Mouse (Mus musculus) midbrain, embryonic 14.5 days (tissue): ENCODE measurements around the gene Pou2f3. TPM values are rescaled to one million over a fixed set of nuclear protein-coding genes. Genes with fewer than 3 reads are reported as not detected.

ENCODE experiments used
- ATAC-seq: fragments of 200-750 bp; cut with Nextera tagmentation; 2 replicates; pipeline ENCODE4 v1.8.0; 2017; ENCODE audit warnings: moderate number of reproducible peaks, moderate library complexity; ENCODE audit not compliant: low FRiP score, low TSS enrichment
- DNase-seq: peaks from one replicate; pipeline ENCODE4 v3.0.0-alpha.2; 2015
- H3K27ac ChIP-seq: fragments of 300-500 bp; sonication (generic); replicated peaks from 2 replicates; pipeline ENCODE4 v1.5.1; 2014; ENCODE audit warnings: mild to moderate bottlenecking, low read depth, low read length, moderate library complexity
- H3K27me3 ChIP-seq: fragments of 300-500 bp; sonication (generic); 2 replicates; pipeline ENCODE4 v1.6.1; 2014; ENCODE audit warnings: low read length, control low read depth, mixed read lengths; ENCODE audit not compliant: control insufficient read depth, insufficient read depth
- H3K36me3 ChIP-seq: fragments of 300-500 bp; sonication (generic); 2 replicates; pipeline ENCODE4 v1.6.1; 2014; ENCODE audit warnings: low read length, control low read depth; ENCODE audit not compliant: control insufficient read depth, insufficient read depth
- H3K4me1 ChIP-seq: fragments of 300-500 bp; sonication (generic); 2 replicates; pipeline ENCODE4 v1.6.1; 2014; ENCODE audit warnings: mild to moderate bottlenecking, antibody characterized with exemption, low read length, control low read depth; ENCODE audit not compliant: control insufficient read depth, insufficient read depth
- H3K4me2 ChIP-seq: fragments of 300-500 bp; sonication (generic); 2 replicates; pipeline ENCODE4 v1.6.1; 2014; ENCODE audit warnings: mild to moderate bottlenecking, low read length, moderate library complexity
- H3K4me3 ChIP-seq: fragments of 300-500 bp; sonication (generic); replicated peaks from 2 replicates; pipeline ENCODE4 v1.5.1; 2014; ENCODE audit warnings: low read depth, low read length
- H3K9ac ChIP-seq: fragments of 300-500 bp; sonication (generic); replicated peaks from 2 replicates; pipeline ENCODE4 v1.6.1; 2014; ENCODE audit warnings: mild to moderate bottlenecking, low read length, moderate library complexity
- H3K9me3 ChIP-seq: fragments of 300-500 bp; sonication (generic); 2 replicates; pipeline ENCODE4 v1.6.1; 2016; ENCODE audit warnings: low read length, control low read depth, mixed read lengths; ENCODE audit not compliant: control insufficient read depth
- WGBS: fragments of 180-500 bp; shearing (Covaris S2); extraction: QIAGEN DNeasy Blood & Tissue Kit; methylation state at CpG from one replicate; pipeline ENCODE4 v1.1.7; 2014; 5-methylcytosine and 5-hydroxymethylcytosine counted together
- polyA plus RNA-seq: library from polyadenylated mRNA; unstranded; fragments of >200 nt; fragmentation: Nextera tagmentation; extraction: Ambion mirVana; gene quantifications from 2 replicates; pipeline ENCODE4 v1.2.1, GENCODE M21; 2014

The Pou2f3 gene
- polyA plus RNA-seq, 1 experiment from 2014 or later = not detected

DNA sequence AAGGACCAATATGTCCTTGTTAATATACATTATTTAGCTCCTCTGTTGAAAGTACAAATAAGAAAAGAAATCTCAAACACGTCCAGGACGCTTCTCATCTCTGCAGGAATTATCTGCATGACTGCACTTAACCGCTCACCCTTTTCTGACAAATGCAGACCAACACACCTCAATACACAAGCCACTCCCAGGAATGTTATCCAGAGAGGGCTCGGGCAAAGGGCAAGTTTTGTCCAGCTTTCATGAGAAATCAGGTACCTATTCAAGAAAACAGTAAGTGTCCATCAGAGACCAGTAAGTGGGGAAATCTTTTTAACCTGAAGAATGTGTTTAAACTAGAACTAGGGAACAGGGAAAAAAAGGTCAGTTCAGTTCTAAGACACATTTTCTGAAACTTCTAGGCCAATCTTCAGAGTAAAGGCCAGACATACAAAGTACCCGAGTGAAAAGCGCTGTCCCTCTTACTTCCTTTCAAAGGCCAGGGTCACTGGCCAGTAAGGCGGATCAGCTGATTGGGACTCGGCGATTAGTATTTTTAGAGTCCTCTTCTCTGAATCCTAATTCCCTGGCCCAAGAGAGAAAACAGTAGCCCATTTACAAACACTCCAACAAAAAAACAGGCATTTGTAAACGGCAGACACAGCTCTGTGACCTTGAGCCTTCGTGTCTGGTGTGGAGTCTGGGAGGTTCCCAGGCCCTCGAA is 94.6 kb downstream of the Pou2f3 start:
- H3K36me3 ChIP-seq = peaks cover 12% of the 10 kb centered on the region
- peak overlapping the region; percentile 76 for H3K4me2 ChIP-seq
- no peaks in the 10 kb centered on the region for H3K9me3 ChIP-seq
- H3K4me1 ChIP-seq = peaks cover 10% of the 10 kb centered on the region; the same call in 1 of the 2 replicates
- DNase-seq (no peak), ATAC-seq (no peak)
- peak overlapping the region; percentile 47; the same call in 1 of the 2 replicates for H3K27ac ChIP-seq
- peak overlapping the region; percentile 83 for H3K4me3 ChIP-seq
- 13% methylated on average over 12 of the region's 12 CpGs for WGBS
- H3K27me3 ChIP-seq = no peaks in the 10 kb centered on the region
- H3K9ac ChIP-seq = peak overlapping the region; percentile 73

DNA sequence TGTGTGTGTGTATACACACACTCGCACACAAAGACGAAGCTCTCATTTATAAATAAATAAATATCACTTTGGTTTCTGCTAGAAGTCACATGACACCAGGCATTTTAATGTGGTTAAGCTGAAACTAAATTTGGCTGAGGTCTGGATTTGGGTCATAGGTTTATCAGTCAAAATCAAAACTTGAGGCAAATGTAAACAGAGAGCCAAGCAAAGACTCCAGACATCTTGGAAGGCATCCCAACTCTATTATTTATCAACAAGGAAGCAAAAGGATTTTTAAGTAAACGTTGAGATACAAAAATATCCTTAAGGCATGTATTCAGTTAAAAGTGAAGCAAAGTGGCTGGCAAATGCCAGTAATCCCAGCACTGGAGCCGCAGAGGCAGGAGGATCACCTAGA is 95.3 kb downstream of the Pou2f3 start:
- Histone ChIP-seq H3K27me3 (no peaks in the 10 kb centered on the region), H3K4me2 (peak overlapping the region; percentile 76; the same call in 1 of the 2 replicates), H3K4me1 (peaks cover 10% of the 10 kb centered on the region; the same call in 1 of the 2 replicates), H3K27ac (no peak overlapping the region), H3K36me3 (peaks cover 16% of the 10 kb centered on the region), H3K4me3 (no peak overlapping the region), H3K9ac (no peak overlapping the region), H3K9me3 (no peaks in the 10 kb centered on the region)
- WGBS = 95% methylated on average over 4 of the region's 4 CpGs
- DNase-seq = no peak
- no peak for ATAC-seq

DNA sequence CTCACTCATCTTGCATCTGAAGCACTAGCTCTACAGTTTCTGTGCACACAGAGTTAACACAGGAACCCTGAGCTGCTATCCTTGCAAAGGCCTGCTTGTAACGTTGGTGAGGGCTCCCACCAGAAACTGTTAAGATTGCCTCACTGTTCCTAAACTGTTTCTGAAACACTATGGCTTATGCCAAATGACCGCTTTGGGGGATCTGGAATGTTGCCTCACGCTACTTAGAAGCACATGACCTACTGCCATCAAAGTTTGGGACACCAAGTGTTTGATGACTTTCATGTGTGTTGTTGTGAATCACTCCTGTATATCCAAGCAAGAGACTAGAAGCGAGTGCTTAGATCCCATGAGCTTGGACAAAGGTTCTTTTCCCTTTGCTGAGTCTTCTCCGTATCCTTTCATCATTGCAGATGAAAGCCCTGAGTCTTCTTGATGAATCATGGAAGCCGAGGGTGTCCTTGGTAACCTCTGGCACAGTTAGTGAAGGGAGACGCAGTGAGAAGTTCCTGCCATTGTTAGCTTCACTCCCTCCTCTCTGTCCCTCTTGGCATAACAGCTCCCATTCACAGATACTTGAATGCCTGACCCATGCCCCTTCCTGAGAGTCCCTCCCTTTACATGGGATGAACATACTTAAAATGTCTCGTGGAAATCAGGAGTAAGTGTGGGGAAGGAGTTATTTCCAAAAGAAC is 99.7 kb downstream of the Pou2f3 start:
- no peak overlapping the region for H3K27ac ChIP-seq
- H3K4me1 ChIP-seq = peaks cover 7% of the 10 kb centered on the region; the same call in 1 of the 2 replicates
- DNase-seq = no peak
- H3K9ac ChIP-seq = no peak overlapping the region
- H3K27me3 ChIP-seq = no peaks in the 10 kb centered on the region
- WGBS = 91% methylated on average over 8 of the region's 8 CpGs
- no peak overlapping the region for H3K4me3 ChIP-seq
- peaks cover 16% of the 10 kb centered on the region for H3K36me3 ChIP-seq
- ATAC-seq = no peak
- H3K4me2 ChIP-seq = no peak overlapping the region
- H3K9me3 ChIP-seq = no peaks in the 10 kb centered on the region

DNA sequence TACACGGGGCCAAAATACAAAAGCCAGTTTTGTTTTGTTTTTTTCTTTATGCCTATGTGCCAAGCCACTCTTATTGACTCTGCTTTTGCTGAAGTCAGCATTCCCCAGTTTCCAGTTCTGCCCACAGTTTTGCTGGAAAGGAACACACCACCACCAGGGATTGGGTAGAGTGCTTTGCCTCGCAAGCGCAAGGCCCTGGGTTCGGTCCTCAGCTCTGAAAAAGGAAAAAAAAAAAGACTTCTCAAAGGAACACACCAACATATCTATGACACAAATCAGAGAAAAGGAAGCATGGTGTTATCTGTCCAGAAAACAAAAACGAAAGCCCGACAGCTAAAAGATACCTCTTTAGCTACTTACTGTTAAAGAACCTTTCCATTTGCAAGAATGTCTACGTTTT is 101.0 kb downstream of the Pou2f3 start:
- no peak overlapping the region for H3K27ac ChIP-seq
- DNase-seq = no peak
- no peaks in the 10 kb centered on the region for H3K9me3 ChIP-seq
- H3K4me3 ChIP-seq = no peak overlapping the region
- no peaks in the 10 kb centered on the region for H3K27me3 ChIP-seq
- no peak overlapping the region for H3K4me2 ChIP-seq
- H3K36me3 ChIP-seq = peaks cover 16% of the 10 kb centered on the region
- 88% methylated on average over 7 of the region's 7 CpGs for WGBS
- no peak for ATAC-seq
- no peak overlapping the region for H3K9ac ChIP-seq
- H3K4me1 ChIP-seq = peaks cover 8% of the 10 kb centered on the region

DNA sequence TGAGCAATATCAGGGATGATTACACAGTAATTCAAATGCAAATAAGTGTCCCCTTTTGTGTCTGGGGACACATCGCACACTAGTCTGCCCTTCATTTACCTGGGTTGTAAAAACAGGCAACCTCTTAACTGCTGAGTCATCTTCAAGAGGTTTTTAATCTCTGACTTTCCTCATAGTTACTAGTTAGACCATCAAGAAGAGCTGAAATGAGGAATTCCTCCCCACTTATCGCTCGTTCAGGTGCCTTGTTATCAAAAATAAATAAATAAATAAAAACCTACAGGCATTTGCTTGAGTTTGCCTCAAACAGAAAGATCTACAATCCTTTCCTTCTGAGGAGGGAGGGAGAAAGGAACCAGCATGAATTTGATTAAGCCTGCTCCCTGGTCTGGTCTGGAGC is 101.4 kb downstream of the Pou2f3 start:
- Histone ChIP-seq H3K9me3 (no peaks in the 10 kb centered on the region), H3K27me3 (no peaks in the 10 kb centered on the region), H3K4me2 (no peak overlapping the region), H3K9ac (no peak overlapping the region), H3K27ac (no peak overlapping the region), H3K4me3 (no peak overlapping the region), H3K36me3 (peaks cover 16% of the 10 kb centered on the region), H3K4me1 (peaks cover 12% of the 10 kb centered on the region)
- ATAC-seq (no peak), DNase-seq (no peak)
- 85% methylated on average over 3 of the region's 3 CpGs for WGBS

DNA sequence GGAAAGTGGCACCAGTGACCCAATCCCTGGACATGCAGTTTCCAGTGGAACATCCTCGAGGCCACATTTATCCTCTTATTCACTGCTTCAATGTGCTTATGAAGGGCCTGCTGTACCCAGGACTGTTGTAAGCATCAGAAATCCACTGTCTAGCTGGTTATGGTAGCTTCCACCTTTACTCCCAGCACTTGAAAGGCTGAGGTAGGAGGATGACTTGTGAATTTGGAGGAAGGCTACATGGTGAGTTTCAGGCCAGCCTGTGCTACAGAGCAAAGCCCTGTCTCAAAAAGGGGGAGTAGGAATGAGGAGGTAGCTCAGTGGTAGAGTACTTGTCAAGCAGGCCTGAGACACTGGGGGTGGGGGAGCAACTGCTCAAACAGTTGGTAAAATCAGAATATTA is 102.1 kb downstream of the Pou2f3 start:
- no peak for ATAC-seq
- H3K4me2 ChIP-seq = no peak overlapping the region
- no peaks in the 10 kb centered on the region for H3K9me3 ChIP-seq
- H3K27me3 ChIP-seq = no peaks in the 10 kb centered on the region
- H3K36me3 ChIP-seq = peaks cover 16% of the 10 kb centered on the region
- H3K4me1 ChIP-seq = peaks cover 19% of the 10 kb centered on the region
- H3K4me3 ChIP-seq = no peak overlapping the region
- H3K27ac ChIP-seq = no peak overlapping the region
- no peak for DNase-seq
- H3K9ac ChIP-seq = no peak overlapping the region
- WGBS = 91% methylated on average over 1 of the region's 1 CpGs

DNA sequence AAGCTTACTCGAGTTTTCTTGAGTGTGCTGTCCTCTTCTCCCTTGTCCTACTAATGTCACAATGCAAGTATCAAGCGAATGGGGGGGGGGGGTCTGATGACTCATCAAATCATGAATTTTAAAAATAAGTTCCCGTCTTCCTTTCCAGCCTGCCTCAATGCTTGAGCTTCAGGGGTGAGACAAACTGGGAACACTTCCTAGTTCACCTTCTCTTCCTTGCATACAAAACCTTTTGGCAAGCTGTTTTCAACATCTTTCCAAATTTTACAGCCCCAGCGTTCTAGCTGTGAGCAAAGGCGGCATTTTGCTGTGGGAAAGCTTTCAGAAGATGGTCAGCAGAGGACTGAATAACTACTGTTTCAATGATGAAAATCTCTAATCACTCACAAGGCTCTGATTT is 102.6 kb downstream of the Pou2f3 start:
- Histone ChIP-seq H3K4me1 (peaks cover 22% of the 10 kb centered on the region), H3K27me3 (no peaks in the 10 kb centered on the region), H3K9me3 (no peaks in the 10 kb centered on the region), H3K36me3 (peaks cover 16% of the 10 kb centered on the region), H3K9ac (no peak overlapping the region), H3K4me2 (no peak overlapping the region), H3K4me3 (no peak overlapping the region), H3K27ac (no peak overlapping the region)
- DNase-seq (no peak), ATAC-seq (no peak)
- 61% methylated on average over 5 of the region's 5 CpGs for WGBS

DNA sequence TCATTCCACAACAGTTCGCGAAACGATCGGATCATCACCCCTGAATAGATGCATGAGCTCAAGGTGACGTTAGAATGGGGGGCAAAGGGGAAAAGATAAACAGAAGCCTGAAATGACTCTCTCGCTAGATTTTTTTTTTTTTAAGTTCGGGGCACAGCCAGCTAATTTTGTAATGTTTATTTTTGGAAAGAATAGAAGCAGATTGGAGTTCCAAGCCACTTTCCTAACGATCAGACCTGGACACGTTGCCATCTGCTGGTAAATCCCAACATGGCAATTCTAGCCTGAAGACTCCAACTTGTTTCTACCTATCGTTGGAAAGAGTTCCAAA is 103.0 kb downstream of the Pou2f3 start, which contains the start of gene Arhgef12:
Arhgef12 (minus strand) TSS at position 53 of the 331 bp plus-strand sequence.
- ATAC-seq (no peak), DNase-seq (peak; percentile 79)
- H3K9me3 ChIP-seq = no peaks in the 10 kb centered on the region
- peak within 1 kb of the TSS; percentile 92 for H3K4me2 ChIP-seq
- peak within 1 kb of the TSS; percentile 91 for H3K9ac ChIP-seq
- H3K4me1 ChIP-seq = peaks cover 23% of the 10 kb centered on the region
- H3K4me3 ChIP-seq = peak within 1 kb of the TSS; percentile 92
- peaks cover 16% of the 10 kb centered on the region for H3K36me3 ChIP-seq
- H3K27me3 ChIP-seq = no peaks in the 10 kb centered on the region
- H3K27ac ChIP-seq = peak within 1 kb of the TSS; percentile 85
- 37% methylated on average over 10 of the region's 10 CpGs for WGBS
